Mouse (Mus musculus): Measurements from ENCODE around the gene Zfp616.

Zfp616 gene

GRCm38 (mm10) chr11:74069655-74070054, at the start of gene Zfp616:
TSS of gene Zfp616 (plus strand) at chr11:74069955.
- in situ Hi-C loops (cut with MboI; ENCODE audit: low pct_unique_long_range_greater_than_20kb in 1 of 2, low sequenced_read_pairs in 2 of 2, unreplicated experiment in 1 of 2) = no loop called here

GRCm38 (mm10) chr11:74051347-74051746, 18.4 kb upstream of the Zfp616 start:
- in situ Hi-C loops (cut with MboI; ENCODE audit: low pct_unique_long_range_greater_than_20kb in 1 of 2, low sequenced_read_pairs in 2 of 2, unreplicated experiment in 1 of 2) = no loop called here

- in situ Hi-C loops (cut with MboI; ENCODE audit: low pct_unique_long_range_greater_than_20kb in 1 of 2, low sequenced_read_pairs in 2 of 2, unreplicated experiment in 1 of 2) = no loop called here
Observed at GRCm38 (mm10) chr11:74056451-74056850, 13.3 kb upstream of the Zfp616 start, which contains the start of the genes Olfr139 and Olfr399. TSS of gene Olfr139 (minus strand) at chr11:74056551. TSS of gene Olfr399 (minus strand) at chr11:74056615.

GRCm38 (mm10) chr11:74100724-74101123, 31.0 kb downstream of the Zfp616 start:
- in situ Hi-C loops (cut with MboI; ENCODE audit: low pct_unique_long_range_greater_than_20kb in 1 of 2, low sequenced_read_pairs in 2 of 2, unreplicated experiment in 1 of 2) = no loop called here

GRCm38 (mm10) chr11:74101507-74101906, 31.8 kb downstream of the Zfp616 start:
- in situ Hi-C loops (cut with MboI; ENCODE audit: low pct_unique_long_range_greater_than_20kb in 1 of 2, low sequenced_read_pairs in 2 of 2, unreplicated experiment in 1 of 2) = no loop called here

- in situ Hi-C loops (cut with MboI; ENCODE audit: low pct_unique_long_range_greater_than_20kb in 1 of 2, low sequenced_read_pairs in 2 of 2, unreplicated experiment in 1 of 2) = no loop called here
Observed at GRCm38 (mm10) chr11:74105066-74105465, 35.3 kb downstream of the Zfp616 start.

- in situ Hi-C loops (cut with MboI; ENCODE audit: low pct_unique_long_range_greater_than_20kb in 1 of 2, low sequenced_read_pairs in 2 of 2, unreplicated experiment in 1 of 2) = no loop called here
Observed at GRCm38 (mm10) chr11:74113412-74113811, 43.7 kb downstream of the Zfp616 start, which contains the start of gene Olfr401. TSS of gene Olfr401 (plus strand) at chr11:74113712.

All from mouse embryonic stem cell (cell line).